Mouse (Mus musculus) kidney, embryonic 15.5 days (tissue): ENCODE measurements around the gene Spryd3. TPM values are rescaled to one million over a fixed set of nuclear protein-coding genes. Genes with fewer than 3 reads are reported as not detected.

Experiments used
- ATAC-seq: fragments of 200-750 bp; cut with Nextera tagmentation; replicated peaks from 2 replicates; pipeline ENCODE4 v1.8.0; 2017; ENCODE audit warnings: moderate TSS enrichment; ENCODE audit not compliant: low FRiP score
- H3K27ac ChIP-seq: fragments of 300-500 bp; sonication (generic); 2 replicates; pipeline ENCODE4 v1.5.1; 2015; ENCODE audit warnings: mild to moderate bottlenecking, inconsistent platforms
- H3K27me3 ChIP-seq: fragments of 300-500 bp; sonication (generic); 2 replicates; pipeline ENCODE4 v1.6.1; 2015; ENCODE audit warnings: inconsistent platforms
- H3K36me3 ChIP-seq: fragments of 300-500 bp; sonication (generic); 2 replicates; pipeline ENCODE4 v1.6.1; 2015; ENCODE audit warnings: inconsistent platforms
- H3K4me1 ChIP-seq: fragments of 300-500 bp; sonication (generic); 2 replicates; pipeline ENCODE4 v1.6.1; 2015; ENCODE audit warnings: inconsistent platforms
- H3K4me2 ChIP-seq: fragments of 300-500 bp; sonication (generic); 2 replicates; pipeline ENCODE4 v1.6.1; 2015; ENCODE audit warnings: moderate library complexity, mild to moderate bottlenecking, inconsistent platforms
- H3K4me3 ChIP-seq: fragments of 300-500 bp; sonication (generic); replicated peaks from 2 replicates; pipeline ENCODE4 v1.5.1; 2015; ENCODE audit warnings: mild to moderate bottlenecking, inconsistent platforms
- H3K9ac ChIP-seq: fragments of 300-500 bp; sonication (generic); 2 replicates; pipeline ENCODE4 v1.6.1; 2015; ENCODE audit warnings: mild to moderate bottlenecking, inconsistent platforms
- H3K9me3 ChIP-seq: fragments of 300-500 bp; sonication (generic); replicated peaks from 2 replicates; pipeline ENCODE4 v1.6.1; 2016; ENCODE audit warnings: inconsistent platforms
- WGBS: fragments of 180-500 bp; shearing (Covaris S2); methylation state at CpG from one replicate; pipeline ENCODE4 v1.1.7; 2015; ENCODE audit warnings: mixed read lengths; 5-methylcytosine and 5-hydroxymethylcytosine counted together
- polyA plus RNA-seq: library from polyadenylated mRNA; unstranded; fragments of >200 nt; fragmentation: Nextera tagmentation; extraction: Ambion mirVana; gene quantifications from 2 replicates; pipeline ENCODE4 v1.2.1, GENCODE M21; 2015

Gene Spryd3
- polyA plus RNA-seq, 1 experiment from 2014 or later: 18.4 TPM

- ATAC-seq: 0 out of 2 replicates have a peak, but pooled peaks have one; percentile 14
- no peaks in the 10 kb centered on the region for H3K9me3 ChIP-seq
- peaks cover 92% of the 10 kb centered on the region for H3K4me1 ChIP-seq
- peak overlapping the region; percentile 69 for H3K9ac ChIP-seq
- WGBS: 17% methylated on average over 10 of the region's 10 CpGs
- H3K36me3 ChIP-seq: peaks cover 26% of the 10 kb centered on the region
- no peaks in the 10 kb centered on the region for H3K27me3 ChIP-seq
- H3K4me3 ChIP-seq: peak overlapping the region; percentile 66
- peak overlapping the region; percentile 91 for H3K4me2 ChIP-seq
- H3K27ac ChIP-seq: peak overlapping the region; percentile 97
Measured at GRCm38 (mm10) chr15:102100996-102101671, 34.9 kb downstream of the Spryd3 start.

GRCm38 (mm10) chr15:102100161-102100981, 35.7 kb downstream of the Spryd3 start, which contains the start of gene Tns2:
Tns2 (plus strand) TSS chr15:102100413.
- Histone ChIP-seq H3K27ac (peak within 1 kb of the TSS; percentile 97), H3K9me3 (no peaks in the 10 kb centered on the region), H3K4me2 (peak within 1 kb of the TSS; percentile 91), H3K4me3 (peak within 1 kb of the TSS; percentile 66), H3K27me3 (no peaks in the 10 kb centered on the region), H3K9ac (peak within 1 kb of the TSS; percentile 69), H3K4me1 (peaks cover 85% of the 10 kb centered on the region), H3K36me3 (peaks cover 34% of the 10 kb centered on the region)
- peak; percentile 59 for ATAC-seq
- under 1% methylated on average over 62 of the region's 82 CpGs for WGBS

DNA sequence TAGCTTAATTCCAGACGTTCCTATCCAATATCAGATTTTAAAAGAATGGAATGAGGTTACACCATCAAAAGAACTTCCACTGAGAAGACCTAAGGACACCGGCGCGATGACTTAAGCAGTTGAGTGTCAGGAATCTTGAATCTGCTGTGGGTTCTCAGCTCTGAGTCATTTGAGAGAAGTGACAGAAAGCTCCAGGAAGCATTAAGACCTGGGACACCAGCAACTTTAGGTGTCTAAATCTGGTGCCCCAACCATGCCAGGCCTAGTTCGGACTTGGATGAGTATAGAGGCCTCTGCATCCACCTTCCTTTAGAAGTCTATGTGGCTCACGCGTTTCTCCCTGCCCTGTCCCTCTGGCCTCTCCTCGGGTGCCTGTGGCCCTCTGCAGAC, 36.3 kb downstream of the Spryd3 start:
- WGBS: 21% methylated on average over 8 of the region's 8 CpGs
- no peaks in the 10 kb centered on the region for H3K9me3 ChIP-seq

DNA sequence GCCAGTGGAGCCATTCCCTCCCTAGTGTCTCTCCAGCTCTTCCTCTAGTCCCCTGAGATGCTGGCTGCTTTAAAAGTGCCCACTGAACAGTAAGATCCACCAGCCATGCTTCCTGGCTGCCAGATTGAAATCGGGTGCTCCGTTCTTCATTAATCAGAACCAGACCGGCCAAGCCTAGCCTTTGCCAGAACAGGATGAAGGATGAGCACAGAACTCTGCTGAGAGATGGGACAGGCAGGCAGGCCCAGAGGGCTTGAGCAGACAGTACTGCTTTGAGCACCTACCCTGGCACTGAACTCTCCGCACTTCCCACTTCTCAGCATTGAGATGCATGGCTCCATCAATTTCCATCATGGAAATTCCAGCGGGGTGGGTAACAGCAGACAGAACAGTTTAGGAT, 36.8 kb downstream of the Spryd3 start:
- H3K4me2 ChIP-seq: peak overlapping the region; percentile 91
- no peak for ATAC-seq
- peak overlapping the region; percentile 97 for H3K27ac ChIP-seq
- peak overlapping the region; percentile 66 for H3K4me3 ChIP-seq
- H3K27me3 ChIP-seq: no peaks in the 10 kb centered on the region
- 52% methylated on average over 5 of the region's 5 CpGs for WGBS
- H3K9ac ChIP-seq: 0 out of 2 replicates have a peak overlapping the region, but pooled peaks have one; percentile 69
- H3K4me1 ChIP-seq: peaks cover 76% of the 10 kb centered on the region
- no peaks in the 10 kb centered on the region for H3K9me3 ChIP-seq
- H3K36me3 ChIP-seq: peaks cover 40% of the 10 kb centered on the region

More for the DNA sequence above, 36.3 kb downstream of the Spryd3 start:
- peak overlapping the region; percentile 69 for H3K9ac ChIP-seq
- H3K4me1 ChIP-seq: peaks cover 80% of the 10 kb centered on the region
- H3K4me2 ChIP-seq: peak overlapping the region; percentile 91
- no peak for ATAC-seq
- H3K4me3 ChIP-seq: peak overlapping the region; percentile 66
- H3K27ac ChIP-seq: peak overlapping the region; percentile 97
- H3K36me3 ChIP-seq: peaks cover 35% of the 10 kb centered on the region
- H3K27me3 ChIP-seq: no peaks in the 10 kb centered on the region

DNA sequence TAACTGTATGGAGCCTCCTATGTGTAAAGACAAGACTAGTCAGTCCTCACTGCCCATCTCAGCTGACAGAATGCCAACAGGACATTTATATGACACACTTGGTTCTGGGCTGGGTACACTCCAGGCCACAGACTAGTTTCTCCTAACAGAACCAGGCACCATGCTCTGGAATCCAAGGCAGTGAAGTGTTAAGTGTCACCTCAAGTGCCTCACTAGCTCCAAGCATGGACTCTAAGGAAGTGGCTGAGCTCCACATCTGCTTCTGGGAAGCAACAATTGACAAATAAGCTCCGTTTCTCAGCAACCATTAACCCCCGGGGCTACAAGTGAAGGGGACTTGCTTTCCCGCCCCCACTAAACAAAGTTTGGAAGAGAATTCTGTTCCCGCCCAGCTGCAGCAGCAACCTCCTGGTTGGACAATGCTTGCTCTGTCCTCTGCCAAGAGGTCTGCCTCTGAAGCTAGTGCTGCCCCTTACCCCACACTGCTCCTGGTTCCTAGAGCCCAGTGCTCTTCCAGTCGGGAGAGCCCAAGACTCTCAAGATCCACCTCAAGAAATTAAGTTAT, 38.0 kb downstream of the Spryd3 start:
- 37% methylated on average over 5 of the region's 5 CpGs for WGBS
- H3K9me3 ChIP-seq: no peaks in the 10 kb centered on the region
- H3K4me3 ChIP-seq: no peak overlapping the region
- H3K4me2 ChIP-seq: no peak overlapping the region
- ATAC-seq: no peak
- H3K4me1 ChIP-seq: peaks cover 64% of the 10 kb centered on the region
- H3K36me3 ChIP-seq: peaks cover 52% of the 10 kb centered on the region
- peak overlapping the region; percentile 49 for H3K27ac ChIP-seq
- no peaks in the 10 kb centered on the region for H3K27me3 ChIP-seq
- no peak overlapping the region for H3K9ac ChIP-seq

GRCm38 (mm10) chr15:102097147-102097915, 38.7 kb downstream of the Spryd3 start:
- ATAC-seq: no peak
- Histone ChIP-seq H3K9ac (no peak overlapping the region), H3K27ac (peak overlapping the region; percentile 49; the same call in 1 of the 2 replicates), H3K27me3 (no peaks in the 10 kb centered on the region), H3K9me3 (no peaks in the 10 kb centered on the region), H3K36me3 (peaks cover 60% of the 10 kb centered on the region), H3K4me3 (no peak overlapping the region), H3K4me1 (peaks cover 57% of the 10 kb centered on the region), H3K4me2 (no peak overlapping the region)
- WGBS: 75% methylated on average over 8 of the region's 8 CpGs

DNA sequence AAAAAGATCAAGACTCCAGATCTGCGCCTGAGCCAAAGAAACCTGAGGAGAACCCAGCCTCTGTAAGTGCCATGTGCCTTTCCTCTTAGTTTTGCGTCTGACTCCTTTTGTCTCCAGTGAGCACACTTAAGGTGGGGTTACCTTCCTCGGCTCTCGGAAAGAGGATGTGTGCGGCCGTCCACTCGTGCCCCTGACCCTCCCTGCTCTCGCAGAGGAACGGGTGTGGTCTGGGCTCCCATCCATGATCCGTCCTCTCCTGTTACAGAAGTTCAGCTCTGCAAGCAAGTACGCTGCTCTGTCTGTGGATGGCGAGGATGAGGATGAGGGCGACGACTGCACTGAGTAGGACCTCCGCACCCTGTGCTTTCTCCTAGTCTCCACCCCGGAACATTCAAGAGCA, 41.0 kb downstream of the Spryd3 start:
- 80% methylated on average over 16 of the region's 16 CpGs for WGBS
- ATAC-seq: no peak

DNA sequence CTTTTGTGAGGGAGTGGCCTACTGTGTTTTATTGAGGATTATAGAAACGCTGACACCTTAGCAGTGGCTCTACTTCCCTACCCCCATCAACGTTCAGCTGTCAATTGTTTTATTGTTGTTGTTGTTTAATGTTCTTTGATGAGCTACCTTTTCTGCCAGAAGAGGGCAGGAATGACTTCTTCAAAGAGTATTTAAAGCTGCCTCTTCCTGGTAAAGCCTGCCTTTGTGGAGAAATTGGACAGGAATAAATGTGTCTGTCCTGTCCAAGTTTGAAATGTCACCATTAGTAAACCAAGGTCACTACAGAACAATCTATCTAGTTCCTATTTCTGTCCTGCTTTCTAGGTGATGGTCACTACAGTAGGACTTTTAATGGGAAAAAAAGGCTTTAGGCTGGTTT, 41.9 kb downstream of the Spryd3 start:
- WGBS: 17% methylated on average over 2 of the region's 2 CpGs
- H3K27me3 ChIP-seq: no peaks in the 10 kb centered on the region
- ATAC-seq: no peak
- no peak overlapping the region for H3K9ac ChIP-seq
- H3K9me3 ChIP-seq: no peaks in the 10 kb centered on the region
- H3K4me1 ChIP-seq: peaks cover 25% of the 10 kb centered on the region
- no peak overlapping the region for H3K4me2 ChIP-seq
- H3K36me3 ChIP-seq: peaks cover 91% of the 10 kb centered on the region
- no peak overlapping the region for H3K27ac ChIP-seq
- no peak overlapping the region for H3K4me3 ChIP-seq

More for the DNA sequence above, 41.0 kb downstream of the Spryd3 start:
- Histone ChIP-seq H3K36me3 (peaks cover 83% of the 10 kb centered on the region), H3K27ac (no peak overlapping the region), H3K4me1 (peaks cover 33% of the 10 kb centered on the region), H3K4me2 (no peak overlapping the region), H3K27me3 (no peaks in the 10 kb centered on the region), H3K4me3 (no peak overlapping the region), H3K9me3 (no peaks in the 10 kb centered on the region), H3K9ac (no peak overlapping the region)

GRCm38 (mm10) chr15:102092222-102092621, 43.8 kb downstream of the Spryd3 start:
- 89% methylated on average over 4 of the region's 4 CpGs for WGBS
- no peak for ATAC-seq
- Histone ChIP-seq H3K4me2 (no peak overlapping the region), H3K4me3 (no peak overlapping the region), H3K9ac (no peak overlapping the region), H3K27me3 (no peaks in the 10 kb centered on the region), H3K27ac (no peak overlapping the region), H3K36me3 (peaks cover 98% of the 10 kb centered on the region), H3K4me1 (peaks cover 6% of the 10 kb centered on the region; the same call in 1 of the 2 replicates), H3K9me3 (no peaks in the 10 kb centered on the region)

DNA sequence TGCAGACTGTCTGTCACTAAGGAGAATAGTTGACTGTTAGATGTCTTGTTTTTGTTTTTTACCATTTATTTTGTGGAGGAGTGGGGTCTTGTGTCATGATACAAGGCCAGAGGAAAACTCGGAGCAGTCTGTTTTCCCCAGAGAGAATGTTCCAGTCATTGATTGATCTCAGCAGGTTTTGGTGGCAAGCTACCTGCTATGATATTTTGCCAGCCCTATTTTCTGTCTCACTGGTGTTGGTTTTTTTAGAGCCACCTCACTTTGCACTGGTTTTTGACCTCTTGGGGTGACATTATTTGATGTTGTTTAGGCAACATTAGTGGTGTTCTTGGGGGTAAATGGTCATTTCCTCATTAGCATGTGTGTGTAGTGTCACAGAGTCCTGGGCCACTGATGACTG, 44.3 kb downstream of the Spryd3 start:
- no peak overlapping the region for H3K27ac ChIP-seq
- ATAC-seq: no peak
- H3K4me3 ChIP-seq: no peak overlapping the region
- no peaks in the 10 kb centered on the region for H3K9me3 ChIP-seq
- H3K4me2 ChIP-seq: no peak overlapping the region
- H3K4me1 ChIP-seq: 0 out of 2 replicates have a peak, but pooled peaks cover 5% of the 10 kb centered on the region
- no peaks in the 10 kb centered on the region for H3K27me3 ChIP-seq
- WGBS: 64% methylated on average over 1 of the region's 1 CpGs
- no peak overlapping the region for H3K9ac ChIP-seq
- H3K36me3 ChIP-seq: peaks cover 100% of the 10 kb centered on the region

- Histone ChIP-seq H3K27ac (no peak overlapping the region), H3K27me3 (no peaks in the 10 kb centered on the region), H3K4me1 (0 out of 2 replicates have a peak, but pooled peaks cover 2% of the 10 kb centered on the region), H3K36me3 (peaks cover 100% of the 10 kb centered on the region), H3K4me3 (no peak overlapping the region), H3K9ac (no peak overlapping the region), H3K4me2 (no peak overlapping the region), H3K9me3 (no peaks in the 10 kb centered on the region)
- no peak for ATAC-seq
- WGBS: 81% methylated on average over 12 of the region's 12 CpGs
Measured at GRCm38 (mm10) chr15:102091063-102091679, 44.9 kb downstream of the Spryd3 start.
